Mouse (Mus musculus): ENCODE results near the gene Stard13. TPM values are rescaled to one million over a fixed set of nuclear protein-coding genes. Genes with fewer than 3 reads are reported as not detected.
A peak's percentile ranks its signal among the peaks of the same experiment; 100 is the strongest.

Stard13 gene
- polyA plus RNA-seq, 1 experiment from 2014 or later, result 1.4 TPM

GRCm38 (mm10) chr5:151046131-151046530 lies 187.5 kb downstream of the Stard13 start:
- ATAC-seq (replicated peaks; ENCODE audit: insufficient number of reproducible peaks, low FRiP score, low TSS enrichment), result no peak
- Histone ChIP-seq H3K36me3 (ENCODE audit: control insufficient read depth, insufficient read depth, low read length) (no peaks in the 10 kb centered on the region), H3K4me3 (ENCODE audit: low read depth, low read length) (no peak overlapping the region), H3K4me2 (no peak overlapping the region), H3K9ac (ENCODE audit: low read depth, low read length) (no peak overlapping the region), H3K27me3 (ENCODE audit: control insufficient read depth, insufficient read depth, low read length) (no peaks in the 10 kb centered on the region), H3K9me3 (replicated peaks; ENCODE audit: control insufficient read depth, low read length) (no peaks in the 10 kb centered on the region), H3K27ac (ENCODE audit: low read depth, low read length) (no peak overlapping the region), H3K4me1 (ENCODE audit: control insufficient read depth, insufficient read depth, low read length) (peaks cover 10% of the 10 kb centered on the region)
- WGBS (ENCODE audit: insufficient replicate concordance), result 88% methylated on average over 6 of the region's 6 CpGs

GRCm38 (mm10) chr5:151042911-151043310 lies 190.7 kb downstream of the Stard13 start:
- WGBS (ENCODE audit: insufficient replicate concordance), result 88% methylated on average over 5 of the region's 5 CpGs

GRCm38 (mm10) chr5:151037871-151038270 lies 195.8 kb downstream of the Stard13 start:
- Histone ChIP-seq H3K36me3 (ENCODE audit: control insufficient read depth, insufficient read depth, low read length) (peaks cover 3% of the 10 kb centered on the region; the same call in 1 of the 2 replicates), H3K27ac (ENCODE audit: low read depth, low read length) (no peak overlapping the region), H3K27me3 (ENCODE audit: control insufficient read depth, insufficient read depth, low read length) (no peaks in the 10 kb centered on the region), H3K9ac (ENCODE audit: low read depth, low read length) (no peak overlapping the region), H3K4me2 (no peak overlapping the region), H3K4me3 (ENCODE audit: low read depth, low read length) (no peak overlapping the region), H3K9me3 (replicated peaks; ENCODE audit: control insufficient read depth, low read length) (no peaks in the 10 kb centered on the region), H3K4me1 (ENCODE audit: control insufficient read depth, insufficient read depth, low read length) (no peaks in the 10 kb centered on the region)
- ATAC-seq (replicated peaks; ENCODE audit: insufficient number of reproducible peaks, low FRiP score, low TSS enrichment), result no peak
- 88% methylated on average over 7 of the region's 7 CpGs for WGBS (ENCODE audit: insufficient replicate concordance)

More at GRCm38 (mm10) chr5:151042911-151043310, 190.7 kb downstream of the Stard13 start:
- Histone ChIP-seq H3K27ac (ENCODE audit: low read depth, low read length) (no peak overlapping the region), H3K9ac (ENCODE audit: low read depth, low read length) (no peak overlapping the region), H3K36me3 (ENCODE audit: control insufficient read depth, insufficient read depth, low read length) (peaks cover 3% of the 10 kb centered on the region; the same call in 1 of the 2 replicates), H3K4me3 (ENCODE audit: low read depth, low read length) (no peak overlapping the region), H3K4me2 (no peak overlapping the region), H3K4me1 (ENCODE audit: control insufficient read depth, insufficient read depth, low read length) (no peaks in the 10 kb centered on the region), H3K27me3 (ENCODE audit: control insufficient read depth, insufficient read depth, low read length) (no peaks in the 10 kb centered on the region), H3K9me3 (replicated peaks; ENCODE audit: control insufficient read depth, low read length) (no peaks in the 10 kb centered on the region)
- ATAC-seq (replicated peaks; ENCODE audit: insufficient number of reproducible peaks, low FRiP score, low TSS enrichment), result no peak

- no peaks in the 10 kb centered on the region for H3K4me1 ChIP-seq (ENCODE audit: control insufficient read depth, insufficient read depth, low read length)
- no peak overlapping the region for H3K9ac ChIP-seq (ENCODE audit: low read depth, low read length)
- no peaks in the 10 kb centered on the region for H3K27me3 ChIP-seq (ENCODE audit: control insufficient read depth, insufficient read depth, low read length)
- H3K4me3 ChIP-seq (ENCODE audit: low read depth, low read length), result no peak overlapping the region
- H3K27ac ChIP-seq (ENCODE audit: low read depth, low read length), result no peak overlapping the region
- H3K4me2 ChIP-seq, result no peak overlapping the region
- peaks cover 3% of the 10 kb centered on the region; the same call in 1 of the 2 replicates for H3K36me3 ChIP-seq (ENCODE audit: control insufficient read depth, insufficient read depth, low read length)
- H3K9me3 ChIP-seq (replicated peaks; ENCODE audit: control insufficient read depth, low read length), result no peaks in the 10 kb centered on the region
- no peak for ATAC-seq (replicated peaks; ENCODE audit: insufficient number of reproducible peaks, low FRiP score, low TSS enrichment)
- 50% methylated on average over 9 of the region's 9 CpGs for WGBS (ENCODE audit: insufficient replicate concordance)
Observed at GRCm38 (mm10) chr5:151034715-151035512, 198.7 kb downstream of the Stard13 start.

DNA sequence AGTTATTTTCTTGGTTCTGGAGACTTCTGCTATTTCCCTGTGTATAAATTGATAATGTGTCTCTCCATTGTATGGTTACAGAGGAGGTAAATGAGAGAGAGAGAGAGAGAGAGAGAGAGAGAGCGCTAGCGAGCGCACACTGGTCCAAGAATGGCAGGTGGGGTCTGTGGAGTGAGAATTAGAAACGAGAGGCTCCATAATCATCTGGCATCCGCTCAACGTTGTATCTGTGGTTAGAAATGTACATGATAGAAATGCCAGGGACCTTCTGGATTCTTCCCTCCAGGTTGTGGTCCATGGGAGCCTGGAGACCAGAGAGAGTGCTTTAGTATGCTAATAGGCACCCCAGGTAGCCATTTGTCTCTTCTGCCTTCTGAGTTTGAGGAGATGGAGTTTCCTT lies 204.7 kb downstream of the Stard13 start:
- Histone ChIP-seq H3K27ac (ENCODE audit: low read depth, low read length) (no peak overlapping the region), H3K9ac (ENCODE audit: low read depth, low read length) (no peak overlapping the region), H3K4me3 (ENCODE audit: low read depth, low read length) (no peak overlapping the region), H3K9me3 (replicated peaks; ENCODE audit: control insufficient read depth, low read length) (no peaks in the 10 kb centered on the region), H3K27me3 (ENCODE audit: control insufficient read depth, insufficient read depth, low read length) (no peaks in the 10 kb centered on the region), H3K4me1 (ENCODE audit: control insufficient read depth, insufficient read depth, low read length) (no peaks in the 10 kb centered on the region), H3K36me3 (ENCODE audit: control insufficient read depth, insufficient read depth, low read length) (no peaks in the 10 kb centered on the region), H3K4me2 (no peak overlapping the region)
- no peak for ATAC-seq (replicated peaks; ENCODE audit: insufficient number of reproducible peaks, low FRiP score, low TSS enrichment)
- WGBS (ENCODE audit: insufficient replicate concordance), result 70% methylated on average over 6 of the region's 6 CpGs

DNA sequence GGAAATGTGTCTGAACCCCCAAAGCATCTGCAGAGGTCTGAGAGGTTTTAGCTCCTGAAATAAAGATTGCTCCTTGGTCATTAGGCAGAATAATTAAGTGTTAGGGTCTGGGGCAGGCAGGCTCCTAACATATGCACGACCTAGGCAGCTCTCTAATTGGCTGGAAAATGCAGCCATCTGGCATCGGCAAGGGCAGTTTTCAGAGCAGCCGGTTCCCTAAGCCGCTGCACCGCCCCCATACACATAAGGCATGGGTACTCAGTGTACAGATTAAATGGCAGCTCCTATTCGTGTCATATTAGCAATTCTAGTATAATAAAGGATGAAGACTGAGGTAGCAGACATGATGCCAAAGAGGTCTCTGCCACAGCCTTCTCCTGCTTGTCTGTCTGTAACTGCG lies 206.5 kb downstream of the Stard13 start:
- no peaks in the 10 kb centered on the region for H3K9me3 ChIP-seq (replicated peaks; ENCODE audit: control insufficient read depth, low read length)
- no peak for ATAC-seq (replicated peaks; ENCODE audit: insufficient number of reproducible peaks, low FRiP score, low TSS enrichment)
- no peak overlapping the region for H3K9ac ChIP-seq (ENCODE audit: low read depth, low read length)
- H3K27me3 ChIP-seq (ENCODE audit: control insufficient read depth, insufficient read depth, low read length), result no peaks in the 10 kb centered on the region
- no peak overlapping the region for H3K27ac ChIP-seq (ENCODE audit: low read depth, low read length)
- H3K4me2 ChIP-seq, result no peak overlapping the region
- peaks cover 4% of the 10 kb centered on the region; the same call in 1 of the 2 replicates for H3K4me1 ChIP-seq (ENCODE audit: control insufficient read depth, insufficient read depth, low read length)
- 62% methylated on average over 7 of the region's 7 CpGs for WGBS (ENCODE audit: insufficient replicate concordance)
- H3K36me3 ChIP-seq (ENCODE audit: control insufficient read depth, insufficient read depth, low read length), result no peaks in the 10 kb centered on the region
- H3K4me3 ChIP-seq (ENCODE audit: low read depth, low read length), result no peak overlapping the region

- Histone ChIP-seq H3K27me3 (ENCODE audit: control insufficient read depth, insufficient read depth, low read length) (no peaks in the 10 kb centered on the region), H3K4me1 (ENCODE audit: control insufficient read depth, insufficient read depth, low read length) (peaks cover 4% of the 10 kb centered on the region; the same call in 1 of the 2 replicates), H3K4me2 (no peak overlapping the region), H3K36me3 (ENCODE audit: control insufficient read depth, insufficient read depth, low read length) (no peaks in the 10 kb centered on the region), H3K9me3 (replicated peaks; ENCODE audit: control insufficient read depth, low read length) (no peaks in the 10 kb centered on the region), H3K4me3 (ENCODE audit: low read depth, low read length) (no peak overlapping the region), H3K27ac (ENCODE audit: low read depth, low read length) (no peak overlapping the region), H3K9ac (ENCODE audit: low read depth, low read length) (no peak overlapping the region)
- WGBS (ENCODE audit: insufficient replicate concordance), result 60% methylated on average over 4 of the region's 4 CpGs
- ATAC-seq (replicated peaks; ENCODE audit: insufficient number of reproducible peaks, low FRiP score, low TSS enrichment), result no peak
Observed at GRCm38 (mm10) chr5:151026069-151026468, 207.6 kb downstream of the Stard13 start.

DNA sequence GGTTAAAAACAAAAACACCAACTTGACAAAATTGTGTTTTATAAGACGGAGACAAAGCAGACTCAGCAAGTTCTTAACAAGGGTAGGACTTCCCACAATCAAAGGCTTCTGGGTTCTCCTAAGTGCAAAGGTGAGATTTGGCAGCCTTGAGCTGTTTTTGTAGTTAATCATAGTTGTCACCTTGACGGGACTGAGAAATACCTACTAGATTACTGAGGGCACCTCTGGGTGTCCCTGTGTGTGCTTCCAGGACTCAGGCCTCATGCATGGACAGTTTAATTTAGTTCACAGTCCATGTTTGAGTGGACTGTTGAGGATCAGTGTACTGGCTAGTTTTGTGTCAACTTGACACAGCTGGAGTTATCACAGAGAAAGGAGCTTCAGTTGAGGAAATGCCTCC lies 209.2 kb downstream of the Stard13 start:
- Histone ChIP-seq H3K27me3 (ENCODE audit: control insufficient read depth, insufficient read depth, low read length) (no peaks in the 10 kb centered on the region), H3K4me2 (no peak overlapping the region), H3K4me3 (ENCODE audit: low read depth, low read length) (no peak overlapping the region), H3K27ac (ENCODE audit: low read depth, low read length) (no peak overlapping the region), H3K4me1 (ENCODE audit: control insufficient read depth, insufficient read depth, low read length) (peaks cover 4% of the 10 kb centered on the region; the same call in 1 of the 2 replicates), H3K9ac (ENCODE audit: low read depth, low read length) (no peak overlapping the region), H3K9me3 (replicated peaks; ENCODE audit: control insufficient read depth, low read length) (no peaks in the 10 kb centered on the region), H3K36me3 (ENCODE audit: control insufficient read depth, insufficient read depth, low read length) (no peaks in the 10 kb centered on the region)
- 59% methylated on average over 2 of the region's 2 CpGs for WGBS (ENCODE audit: insufficient replicate concordance)
- ATAC-seq (replicated peaks; ENCODE audit: insufficient number of reproducible peaks, low FRiP score, low TSS enrichment), result no peak

- WGBS (ENCODE audit: insufficient replicate concordance), result 6% methylated on average over 8 of the region's 8 CpGs
Observed at GRCm38 (mm10) chr5:151023461-151023860, 210.2 kb downstream of the Stard13 start.

More at GRCm38 (mm10) chr5:151023461-151023860, 210.2 kb downstream of the Stard13 start:
- Histone ChIP-seq H3K4me3 (ENCODE audit: low read depth, low read length) (no peak overlapping the region), H3K36me3 (ENCODE audit: control insufficient read depth, insufficient read depth, low read length) (no peaks in the 10 kb centered on the region), H3K27ac (ENCODE audit: low read depth, low read length) (peak overlapping the region; percentile 47; the same call in 1 of the 2 replicates), H3K27me3 (ENCODE audit: control insufficient read depth, insufficient read depth, low read length) (no peaks in the 10 kb centered on the region), H3K9ac (ENCODE audit: low read depth, low read length) (no peak overlapping the region), H3K4me2 (peak overlapping the region; percentile 49), H3K4me1 (ENCODE audit: control insufficient read depth, insufficient read depth, low read length) (peaks cover 4% of the 10 kb centered on the region; the same call in 1 of the 2 replicates), H3K9me3 (replicated peaks; ENCODE audit: control insufficient read depth, low read length) (no peaks in the 10 kb centered on the region)
- no peak for ATAC-seq (replicated peaks; ENCODE audit: insufficient number of reproducible peaks, low FRiP score, low TSS enrichment)

Measured in heart, embryonic 11.5 days (tissue).